Mouse (Mus musculus) liver, postnatal 0 days (tissue): ENCODE measurements at regions not wholly inside any gene's neighbourhood (a gene's known extent, or its start where the extent isn't known, plus 50 kb on each side); places are given as distances from the start of the nearest gene placed in this dataset.

Experiments used
- CTCF ChIP-seq: sonication (generic); IDR thresholded peaks from 2 replicates; pipeline ENCODE4 v1.5.1; 2016; ENCODE audit warnings: antibody characterized with exemption, low read depth
- EP300 ChIP-seq: IDR thresholded peaks from 2 replicates; pipeline ENCODE4 v1.6.1; 2016; ENCODE audit warnings: antibody characterized with exemption, low read depth, mild to moderate bottlenecking

- TF ChIP-seq CTCF (no peak), EP300 (no peak)
These were observed 318.7 kb upstream of the BB014433 start for GRCm38 (mm10) chr8:15364546-15364945.
